Mouse (Mus musculus) hindbrain, embryonic 13.5 days (tissue): ENCODE data around the gene Slc1a3. TPM values are rescaled to one million over a fixed set of nuclear protein-coding genes. Genes with fewer than 3 reads are reported as not detected.

ENCODE experiments used
- ATAC-seq: fragments of 200-750 bp; cut with Nextera tagmentation; 2 replicates; pipeline ENCODE4 v1.8.0; 2017; ENCODE audit warnings: moderate TSS enrichment; ENCODE audit not compliant: low FRiP score
- H3K27ac ChIP-seq: fragments of 300-500 bp; sonication (generic); 2 replicates; pipeline ENCODE4 v1.5.1; 2015; ENCODE audit warnings: inconsistent platforms, mild to moderate bottlenecking, moderate library complexity
- H3K27me3 ChIP-seq: fragments of 300-500 bp; sonication (generic); 2 replicates; pipeline ENCODE4 v1.6.1; 2015; ENCODE audit warnings: mild to moderate bottlenecking, inconsistent platforms
- H3K36me3 ChIP-seq: fragments of 300-500 bp; sonication (generic); 2 replicates; pipeline ENCODE4 v1.6.1; 2015; ENCODE audit warnings: mild to moderate bottlenecking, inconsistent platforms
- H3K4me1 ChIP-seq: fragments of 300-500 bp; sonication (generic); replicated peaks from 2 replicates; pipeline ENCODE4 v1.6.1; 2015; ENCODE audit warnings: inconsistent platforms
- H3K4me2 ChIP-seq: fragments of 300-500 bp; sonication (generic); 2 replicates; pipeline ENCODE4 v1.6.1; 2015; ENCODE audit warnings: inconsistent platforms, mild to moderate bottlenecking, moderate library complexity
- H3K4me3 ChIP-seq: fragments of 300-500 bp; sonication (generic); 2 replicates; pipeline ENCODE4 v1.5.1; 2015; ENCODE audit warnings: mild to moderate bottlenecking, inconsistent platforms
- H3K9ac ChIP-seq: fragments of 300-500 bp; sonication (generic); 2 replicates; pipeline ENCODE4 v1.6.1; 2015; ENCODE audit warnings: mild to moderate bottlenecking, inconsistent platforms
- H3K9me3 ChIP-seq: fragments of 300-500 bp; sonication (generic); 2 replicates; pipeline ENCODE4 v1.6.1; 2016; ENCODE audit warnings: inconsistent platforms
- WGBS: fragments of 180-500 bp; shearing (Covaris S2); methylation state at CpG from one replicate; pipeline ENCODE4 v1.1.7; 2015; 5-methylcytosine and 5-hydroxymethylcytosine counted together
- polyA plus RNA-seq: library from polyadenylated mRNA; unstranded; fragments of >200 nt; fragmentation: Nextera tagmentation; extraction: Ambion mirVana; gene quantifications from 2 replicates; pipeline ENCODE4 v1.2.1, GENCODE M21; 2015

Gene Slc1a3
- polyA plus RNA-seq, 1 experiment from 2014 or later, result 176 TPM

DNA sequence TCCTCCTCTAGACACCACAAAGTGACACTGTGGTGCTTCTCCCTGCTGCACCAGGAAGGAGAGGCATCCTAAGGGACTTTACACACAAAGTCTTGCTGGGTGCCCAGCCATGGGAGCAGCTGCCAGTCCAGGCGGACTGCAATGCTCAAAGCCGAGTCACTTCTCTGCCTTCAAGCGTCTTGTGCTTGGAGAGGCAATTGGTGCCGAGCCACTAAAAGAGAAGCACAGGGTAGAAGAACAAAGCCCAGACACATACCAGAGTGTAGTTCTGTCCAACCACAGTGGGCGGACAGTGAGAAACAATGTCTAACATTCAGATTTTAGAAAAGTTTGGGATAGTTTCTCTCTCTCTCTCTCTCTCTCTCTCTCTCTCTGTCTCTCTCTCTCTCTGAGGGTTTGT lies 38.0 kb downstream of the Slc1a3 start:
- no peaks in the 10 kb centered on the region for H3K9me3 ChIP-seq
- no peak overlapping the region for H3K4me3 ChIP-seq
- ATAC-seq, result no peak
- no peak overlapping the region for H3K4me2 ChIP-seq
- no peaks in the 10 kb centered on the region for H3K4me1 ChIP-seq
- WGBS, result 65% methylated on average over 5 of the region's 5 CpGs
- H3K27ac ChIP-seq, result 0 out of 2 replicates have a peak overlapping the region, but pooled peaks have one; percentile 14
- no peak overlapping the region for H3K9ac ChIP-seq
- no peaks in the 10 kb centered on the region for H3K36me3 ChIP-seq
- H3K27me3 ChIP-seq, result no peaks in the 10 kb centered on the region

DNA sequence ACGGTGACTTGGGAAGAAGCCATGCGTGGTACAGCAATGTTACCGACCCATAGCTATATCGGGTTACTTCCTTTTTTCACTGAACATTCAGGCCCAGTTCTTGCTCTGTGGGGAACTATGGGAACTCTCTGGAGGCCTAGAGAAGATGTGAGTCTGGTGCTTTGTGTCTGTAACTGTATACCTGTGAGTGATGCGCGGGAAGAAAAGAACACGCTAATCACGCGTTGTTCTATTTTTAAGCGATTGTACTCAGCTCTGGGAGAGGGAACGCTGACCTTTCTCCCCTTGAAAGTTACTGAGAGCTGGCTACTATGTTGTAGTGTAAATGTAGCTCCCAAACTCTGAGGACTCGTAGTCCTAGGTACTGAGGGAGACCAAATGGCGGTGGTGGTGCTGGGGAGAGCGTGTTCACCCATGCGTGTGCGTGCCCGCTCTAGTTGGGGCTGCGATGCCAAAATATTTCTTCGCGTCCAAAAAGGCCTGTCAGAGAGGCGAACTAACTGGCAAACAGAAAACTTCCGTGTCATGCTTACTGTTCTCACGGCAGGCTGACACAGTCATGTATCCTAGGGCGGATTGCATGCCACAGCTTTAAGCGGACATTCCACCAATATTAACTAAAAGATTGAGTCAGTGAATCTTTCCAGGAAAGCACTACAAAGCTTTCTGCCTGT lies 42.6 kb downstream of the Slc1a3 start:
- no peak overlapping the region for H3K4me2 ChIP-seq
- no peak overlapping the region for H3K9ac ChIP-seq
- no peaks in the 10 kb centered on the region for H3K36me3 ChIP-seq
- no peak overlapping the region for H3K4me3 ChIP-seq
- 93% methylated on average over 25 of the region's 25 CpGs for WGBS
- no peak overlapping the region for H3K27ac ChIP-seq
- H3K27me3 ChIP-seq, result no peaks in the 10 kb centered on the region
- no peaks in the 10 kb centered on the region for H3K9me3 ChIP-seq
- peaks cover 10% of the 10 kb centered on the region for H3K4me1 ChIP-seq
- no peak for ATAC-seq

DNA sequence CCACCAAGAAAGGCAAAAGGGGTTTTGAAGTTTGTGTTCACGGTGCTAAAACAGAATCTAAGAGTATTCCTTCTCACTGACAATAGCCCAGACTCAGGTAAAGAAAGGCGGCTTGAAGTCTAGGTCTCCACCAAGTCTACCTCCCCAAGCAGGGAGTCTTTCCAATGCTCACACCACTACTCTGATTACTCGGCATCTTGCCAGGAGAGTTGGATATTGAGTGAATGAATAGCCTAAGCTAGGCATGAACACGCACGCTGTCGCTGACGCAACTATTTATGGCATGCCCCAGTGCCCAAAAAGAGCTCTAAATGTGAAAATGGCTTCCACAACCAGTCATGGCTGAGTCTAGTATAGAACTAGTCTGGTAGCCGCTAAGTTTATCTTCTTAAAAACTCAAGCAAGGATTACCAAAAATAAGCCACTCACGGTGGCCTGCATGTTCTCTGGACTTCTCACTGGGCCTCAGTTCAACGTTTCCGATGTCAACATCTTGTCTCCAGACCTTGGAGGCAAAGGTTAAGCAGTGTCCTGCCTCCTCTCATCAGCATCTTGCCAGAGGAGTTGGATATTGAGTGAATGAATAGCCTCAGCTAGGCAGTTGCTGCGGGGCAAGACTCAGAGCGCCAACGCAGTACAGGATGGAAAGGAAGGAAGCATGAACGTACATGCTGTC lies 44.8 kb downstream of the Slc1a3 start:
- H3K27ac ChIP-seq, result no peak overlapping the region
- no peaks in the 10 kb centered on the region for H3K9me3 ChIP-seq
- H3K9ac ChIP-seq, result no peak overlapping the region
- no peak overlapping the region for H3K4me3 ChIP-seq
- WGBS, result 91% methylated on average over 15 of the region's 15 CpGs
- no peaks in the 10 kb centered on the region for H3K36me3 ChIP-seq
- no peaks in the 10 kb centered on the region for H3K27me3 ChIP-seq
- no peak for ATAC-seq
- H3K4me2 ChIP-seq, result no peak overlapping the region
- peaks cover 21% of the 10 kb centered on the region for H3K4me1 ChIP-seq

DNA sequence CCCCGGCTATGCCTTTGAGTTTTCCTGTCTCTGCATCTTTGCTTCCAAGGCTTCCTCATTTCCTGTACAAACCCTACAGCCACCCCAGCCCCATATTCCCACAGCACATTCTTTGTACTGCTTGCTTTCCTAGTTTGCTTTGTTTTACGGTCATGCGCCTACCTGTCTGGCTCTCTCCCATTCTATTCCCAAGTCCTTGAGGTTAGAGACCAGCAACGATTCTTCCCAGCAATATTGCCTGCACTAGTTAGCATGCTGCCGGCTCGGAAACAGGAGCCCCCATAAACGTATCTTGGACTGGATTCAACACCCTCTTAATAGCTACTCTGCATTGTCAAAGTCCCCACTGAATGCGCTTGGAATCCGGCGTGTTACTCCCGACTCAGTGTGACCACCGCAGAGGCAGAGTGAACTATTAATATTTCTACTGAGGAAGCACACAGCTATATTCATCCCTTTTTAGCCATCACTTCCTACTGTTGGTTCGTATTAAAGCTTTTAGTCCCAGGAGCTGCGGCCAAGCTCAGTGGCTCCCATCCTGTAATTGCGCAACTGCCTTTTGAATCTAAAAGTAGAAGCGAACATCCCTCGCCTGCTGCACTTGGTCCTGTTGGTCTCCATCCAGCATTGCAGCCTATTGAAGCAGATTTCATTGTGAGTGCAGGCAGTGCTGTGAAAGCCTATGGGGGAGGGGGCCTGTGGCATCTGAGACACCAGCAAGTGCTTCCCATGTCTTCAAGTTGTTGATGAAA lies 47.0 kb downstream of the Slc1a3 start:
- 58% methylated on average over 17 of the region's 17 CpGs for WGBS
- peaks cover 43% of the 10 kb centered on the region for H3K4me1 ChIP-seq
- peak overlapping the region; percentile 73 for H3K27ac ChIP-seq
- H3K9me3 ChIP-seq, result no peaks in the 10 kb centered on the region
- H3K4me3 ChIP-seq, result 0 out of 2 replicates have a peak overlapping the region, but pooled peaks have one; percentile 2
- peak overlapping the region; percentile 39 for H3K4me2 ChIP-seq
- no peaks in the 10 kb centered on the region for H3K36me3 ChIP-seq
- H3K9ac ChIP-seq, result no peak overlapping the region
- 0 out of 2 replicates have a peak, but pooled peaks have one; percentile 26 for ATAC-seq
- no peaks in the 10 kb centered on the region for H3K27me3 ChIP-seq

DNA sequence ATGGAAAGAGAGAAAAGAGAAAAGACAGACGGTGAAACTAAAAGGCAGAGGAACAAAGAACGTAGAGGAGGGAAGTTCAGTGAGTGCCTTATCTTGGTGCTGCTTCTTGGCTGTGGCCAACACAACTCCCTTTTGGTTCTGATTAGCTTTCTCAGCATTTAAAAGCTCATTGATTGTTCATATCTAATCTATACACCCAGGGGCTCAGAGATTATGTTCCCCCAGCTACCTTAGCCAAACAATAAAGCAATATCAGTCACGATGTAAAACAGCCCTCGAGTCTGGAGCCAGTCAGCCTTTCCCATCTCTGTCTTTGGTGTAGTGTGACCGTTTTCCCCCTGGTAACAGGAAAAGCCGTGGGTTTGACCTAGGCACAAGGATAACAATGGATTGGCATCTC lies 48.7 kb downstream of the Slc1a3 start:
- H3K9me3 ChIP-seq, result no peaks in the 10 kb centered on the region
- H3K4me3 ChIP-seq, result no peak overlapping the region
- H3K27ac ChIP-seq, result no peak overlapping the region
- ATAC-seq, result no peak
- 67% methylated on average over 6 of the region's 6 CpGs for WGBS
- no peaks in the 10 kb centered on the region for H3K27me3 ChIP-seq
- no peak overlapping the region for H3K9ac ChIP-seq
- H3K4me1 ChIP-seq, result peaks cover 55% of the 10 kb centered on the region
- no peaks in the 10 kb centered on the region for H3K36me3 ChIP-seq
- H3K4me2 ChIP-seq, result no peak overlapping the region

DNA sequence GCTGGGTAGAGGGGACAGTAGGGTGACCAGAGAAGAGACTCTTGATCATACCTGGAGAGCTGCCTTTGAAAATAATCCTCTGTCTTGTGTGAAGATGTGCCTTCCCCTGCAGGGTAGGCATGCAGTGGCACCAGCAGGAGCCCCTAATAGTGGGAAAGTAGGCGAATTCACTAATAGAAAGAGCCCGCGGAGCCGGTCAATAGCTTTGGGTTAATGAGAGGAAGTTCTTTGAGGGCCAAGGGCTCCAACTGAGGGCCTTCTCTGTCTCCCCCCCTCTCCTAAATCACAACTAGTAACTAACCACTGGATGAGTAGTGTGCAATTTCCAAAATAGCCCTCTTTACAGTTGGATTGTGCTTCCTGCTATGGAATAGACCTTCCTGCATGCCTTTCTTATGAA lies 50.6 kb downstream of the Slc1a3 start:
- peak; percentile 15 for ATAC-seq
- no peak overlapping the region; the same call in 1 of the 2 replicates for H3K4me2 ChIP-seq
- H3K9me3 ChIP-seq, result no peaks in the 10 kb centered on the region
- no peak overlapping the region for H3K9ac ChIP-seq
- H3K27ac ChIP-seq, result peak overlapping the region; percentile 82
- peaks cover 55% of the 10 kb centered on the region for H3K4me1 ChIP-seq
- no peak overlapping the region for H3K4me3 ChIP-seq
- H3K36me3 ChIP-seq, result no peaks in the 10 kb centered on the region
- H3K27me3 ChIP-seq, result no peaks in the 10 kb centered on the region
- WGBS, result 25% methylated on average over 4 of the region's 4 CpGs

DNA sequence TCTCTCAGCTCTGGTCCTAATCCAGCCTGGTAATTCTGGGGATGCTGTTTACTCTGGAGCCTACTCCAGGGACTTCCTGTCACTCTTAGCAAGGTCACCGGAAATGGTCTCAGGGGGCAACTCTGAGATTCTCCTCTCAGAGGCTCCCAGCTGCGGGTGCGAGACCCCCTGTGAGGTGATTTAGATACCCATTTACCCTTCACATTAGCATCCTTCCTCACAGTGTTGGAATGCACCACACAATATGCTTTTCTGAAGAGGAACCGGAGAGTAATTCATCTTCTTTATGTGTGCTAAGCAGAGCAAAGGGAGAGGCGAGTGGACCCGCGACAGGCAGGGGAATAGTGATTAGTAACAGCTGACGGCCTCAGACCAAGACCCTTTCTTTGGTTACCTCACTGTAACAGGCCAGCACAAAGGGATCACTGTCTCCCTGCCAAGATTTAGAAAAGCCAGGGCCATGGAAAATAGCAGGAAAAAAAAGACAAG lies 51.0 kb downstream of the Slc1a3 start:
- H3K9ac ChIP-seq, result no peak overlapping the region
- H3K9me3 ChIP-seq, result no peaks in the 10 kb centered on the region
- H3K36me3 ChIP-seq, result no peaks in the 10 kb centered on the region
- H3K27ac ChIP-seq, result peak overlapping the region; percentile 82
- H3K27me3 ChIP-seq, result no peaks in the 10 kb centered on the region
- peak overlapping the region; percentile 9; the same call in 1 of the 2 replicates for H3K4me2 ChIP-seq
- H3K4me1 ChIP-seq, result peaks cover 55% of the 10 kb centered on the region
- WGBS, result 6% methylated on average over 8 of the region's 8 CpGs
- ATAC-seq, result peak; percentile 87
- H3K4me3 ChIP-seq, result no peak overlapping the region

DNA sequence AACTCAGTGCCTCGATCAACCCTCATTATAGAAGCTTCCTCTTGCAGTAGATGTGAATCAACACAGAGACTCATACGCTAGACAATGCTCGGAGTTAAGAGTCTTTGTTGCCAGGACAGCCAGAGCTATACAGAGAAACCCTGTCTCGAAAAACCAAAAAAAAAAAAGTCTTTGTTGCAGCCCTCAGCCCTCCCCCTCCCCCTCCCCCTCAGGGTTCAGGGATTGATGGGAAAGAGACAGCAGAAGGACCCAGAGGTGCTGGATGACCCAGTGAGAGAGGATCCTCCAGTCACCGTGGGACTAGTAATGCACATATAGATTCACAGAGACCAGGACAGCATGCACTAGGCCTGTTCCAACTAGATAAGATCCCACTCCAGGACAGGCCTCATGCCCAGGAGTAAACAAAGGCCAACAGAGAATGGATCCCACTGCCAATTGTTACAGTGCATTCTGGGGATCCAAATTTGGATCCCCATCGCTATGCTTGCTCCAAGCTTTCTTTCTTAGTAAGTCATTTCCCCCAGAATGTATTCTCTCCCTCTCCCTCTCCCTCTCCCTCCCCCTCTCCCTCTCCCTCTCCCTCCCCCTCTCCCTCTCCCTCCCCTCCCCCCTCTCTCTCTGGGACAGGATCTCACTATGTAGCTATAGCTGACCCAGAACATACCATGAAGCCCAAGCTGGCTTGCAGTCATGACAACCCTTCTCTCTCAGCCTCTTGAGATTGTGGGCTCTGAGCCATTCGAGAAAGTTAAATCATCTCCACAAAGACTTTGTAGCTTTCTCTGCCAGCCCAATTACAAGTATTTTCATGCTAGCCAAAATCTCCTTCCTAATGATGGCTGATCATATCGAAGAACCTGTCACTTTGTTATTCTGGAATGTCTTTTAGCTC lies 52.2 kb downstream of the Slc1a3 start:
- H3K9ac ChIP-seq, result no peak overlapping the region
- WGBS, result 48% methylated on average over 8 of the region's 8 CpGs
- no peaks in the 10 kb centered on the region for H3K36me3 ChIP-seq
- no peaks in the 10 kb centered on the region for H3K9me3 ChIP-seq
- H3K4me1 ChIP-seq, result peaks cover 53% of the 10 kb centered on the region
- H3K4me2 ChIP-seq, result no peak overlapping the region
- no peak overlapping the region for H3K4me3 ChIP-seq
- H3K27ac ChIP-seq, result peak overlapping the region; percentile 64
- ATAC-seq, result no peak
- no peaks in the 10 kb centered on the region for H3K27me3 ChIP-seq

DNA sequence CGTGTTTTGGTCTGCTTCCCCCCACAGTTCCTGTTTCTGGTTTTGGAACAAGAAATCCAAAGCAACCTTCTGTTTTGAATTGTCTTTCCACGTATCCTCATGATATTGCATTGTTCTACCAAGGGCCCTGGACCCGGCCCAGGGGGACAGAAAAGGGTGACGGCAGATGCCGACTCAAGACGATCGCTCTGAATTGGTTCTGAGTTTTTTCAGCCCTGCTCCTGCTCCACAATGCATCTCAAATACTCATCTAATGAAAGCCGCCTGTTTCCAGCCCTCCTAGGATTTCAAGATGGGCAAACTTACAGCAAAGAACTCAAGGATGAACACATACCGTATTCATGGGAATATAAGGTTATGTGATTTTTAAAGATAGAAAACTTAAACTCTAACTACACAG lies 55.3 kb downstream of the Slc1a3 start:
- H3K27ac ChIP-seq, result no peak overlapping the region
- H3K4me1 ChIP-seq, result peaks cover 38% of the 10 kb centered on the region
- no peak overlapping the region for H3K4me3 ChIP-seq
- H3K9ac ChIP-seq, result no peak overlapping the region
- no peaks in the 10 kb centered on the region for H3K27me3 ChIP-seq
- no peaks in the 10 kb centered on the region for H3K9me3 ChIP-seq
- no peak for ATAC-seq
- H3K36me3 ChIP-seq, result no peaks in the 10 kb centered on the region
- no peak overlapping the region for H3K4me2 ChIP-seq
- 69% methylated on average over 9 of the region's 9 CpGs for WGBS

DNA sequence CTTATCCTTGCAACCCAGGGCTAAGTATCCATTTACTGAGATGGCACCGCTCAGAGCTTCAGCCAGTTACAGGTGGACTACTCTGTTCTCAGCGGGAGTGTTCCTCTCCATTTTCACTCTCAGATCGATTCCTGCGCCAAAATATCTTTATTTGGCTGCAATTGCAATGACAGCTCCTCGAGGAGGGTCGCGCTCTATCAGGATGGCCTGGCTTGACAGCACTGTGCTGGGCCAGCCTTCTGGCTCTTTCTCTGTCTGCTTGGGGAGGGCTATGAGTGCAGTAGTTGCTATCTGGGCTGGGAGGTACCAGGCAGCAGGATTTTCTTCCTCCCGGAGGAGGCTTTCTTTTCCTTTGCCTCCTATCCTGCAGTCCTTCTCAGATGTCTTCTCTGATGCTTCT lies 57.9 kb downstream of the Slc1a3 start:
- Histone ChIP-seq H3K27ac (no peak overlapping the region), H3K9me3 (no peaks in the 10 kb centered on the region), H3K9ac (no peak overlapping the region), H3K4me2 (no peak overlapping the region), H3K4me1 (peaks cover 16% of the 10 kb centered on the region), H3K27me3 (no peaks in the 10 kb centered on the region), H3K4me3 (no peak overlapping the region), H3K36me3 (0 out of 2 replicates have a peak, but pooled peaks cover 2% of the 10 kb centered on the region)
- no peak for ATAC-seq
- 90% methylated on average over 8 of the region's 8 CpGs for WGBS

DNA sequence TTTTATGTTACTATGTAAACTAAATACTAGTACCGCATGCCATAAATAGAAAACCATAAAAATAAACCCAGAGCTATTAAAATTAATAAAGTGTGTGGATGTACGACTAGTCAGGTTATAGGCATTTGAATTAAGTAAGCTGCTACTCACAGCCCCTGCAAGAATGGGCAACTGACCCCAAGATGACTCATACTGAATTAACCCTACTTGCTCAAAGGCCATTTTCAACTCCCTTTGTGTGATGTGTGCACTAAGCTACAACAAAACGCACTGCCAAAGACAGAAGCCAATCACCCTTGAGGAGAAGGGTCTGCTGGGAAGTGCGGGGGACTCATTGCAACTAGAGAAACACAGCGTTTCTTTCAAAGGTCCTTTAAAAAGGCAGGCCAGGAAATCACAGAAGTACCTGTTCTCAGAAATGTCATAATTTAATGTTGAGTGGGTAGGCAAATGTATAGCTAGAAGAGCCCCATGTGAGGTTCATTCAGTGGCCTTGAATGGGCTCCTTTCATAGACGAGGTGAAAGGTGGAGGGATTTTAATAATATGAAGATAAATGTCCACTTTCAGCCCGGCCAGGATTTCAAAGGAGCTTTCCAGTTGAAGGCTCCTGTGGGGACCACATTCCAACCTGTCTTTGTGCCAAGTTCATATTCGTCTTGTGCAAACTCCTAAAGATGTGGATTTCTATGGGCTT lies 66.4 kb downstream of the Slc1a3 start:
- Histone ChIP-seq H3K4me2 (no peak overlapping the region), H3K9ac (no peak overlapping the region), H3K9me3 (no peaks in the 10 kb centered on the region), H3K27ac (no peak overlapping the region), H3K27me3 (no peaks in the 10 kb centered on the region), H3K36me3 (peaks cover 14% of the 10 kb centered on the region; the same call in 1 of the 2 replicates), H3K4me3 (no peak overlapping the region), H3K4me1 (no peaks in the 10 kb centered on the region)
- 58% methylated on average over 8 of the region's 8 CpGs for WGBS
- no peak for ATAC-seq
